Mouse (Mus musculus) stomach, postnatal 0 days (tissue): ENCODE data around the gene Gpc2.

Experiments used
- CTCF ChIP-seq: IDR thresholded peaks from 2 replicates; pipeline ENCODE4 v1.5.1; 2016; ENCODE audit warnings: antibody characterized with exemption, low read depth, mild to moderate bottlenecking, moderate library complexity
- EP300 ChIP-seq: optimal IDR thresholded peaks from 2 replicates; pipeline ENCODE3; 2016; ENCODE audit warnings: antibody characterized with exemption

DNA sequence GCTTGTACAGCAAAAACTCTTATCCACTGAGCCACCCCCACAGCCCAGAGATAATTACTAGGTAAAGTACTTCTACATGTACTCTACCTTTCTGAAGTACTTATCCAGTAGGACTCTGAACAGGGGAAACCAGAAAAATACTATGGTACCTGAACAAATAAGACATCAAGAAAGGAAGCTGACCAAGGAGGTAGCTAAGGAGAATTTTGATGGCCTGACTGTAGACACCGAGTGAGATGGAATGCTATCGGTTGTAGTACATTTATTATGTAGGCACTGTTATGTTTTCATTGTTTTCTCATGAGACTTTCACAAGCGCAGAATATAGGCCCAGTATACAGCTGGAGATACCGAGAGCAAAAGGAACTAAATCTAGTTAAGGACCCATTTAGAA lies 22.2 kb downstream of the Gpc2 start:
- TF ChIP-seq CTCF (no peak), EP300 (no peak)
